Mouse (Mus musculus): ENCODE measurements at regions not wholly inside any gene's neighbourhood (a gene's known extent, or its start where the extent isn't known, plus 50 kb on each side); places are given as distances from the start of the nearest gene placed in this dataset.

- TF ChIP-seq CTCF (IDR thresholded peaks at IDR 0.05; ENCODE audit: extremely low read depth, insufficient read depth, low read length) (no peak), POLR2A (IDR thresholded peaks at IDR 0.05; ENCODE audit: extremely low read depth, insufficient read depth, low read length) (no peak)
These were observed 169.0 kb upstream of the Dyrk2 start for GRCm38 (mm10) chr10:119038991-119039390.
